Mouse (Mus musculus) thymus, adult 2 months (tissue): ENCODE measurements around the gene Cenpm.

ENCODE experiments used
- CTCF ChIP-seq: fragments of 200-500 bp; IDR thresholded peaks from 2 replicates; pipeline ENCODE4 v1.5.1; 2012; ENCODE audit warnings: mild to moderate bottlenecking, control low read depth, low read length, moderate library complexity, borderline replicate concordance; ENCODE audit not compliant: control insufficient read depth, poor library complexity, insufficient read depth; ENCODE audit errors: extremely low read depth
- POLR2A ChIP-seq: fragments of 200-500 bp; IDR thresholded peaks from 2 replicates; pipeline ENCODE4 v1.6.1; 2012; ENCODE audit warnings: mild to moderate bottlenecking, low read length, control low read depth, moderate library complexity; ENCODE audit not compliant: control insufficient read depth, poor library complexity, insufficient read depth; ENCODE audit errors: extremely low read depth

DNA sequence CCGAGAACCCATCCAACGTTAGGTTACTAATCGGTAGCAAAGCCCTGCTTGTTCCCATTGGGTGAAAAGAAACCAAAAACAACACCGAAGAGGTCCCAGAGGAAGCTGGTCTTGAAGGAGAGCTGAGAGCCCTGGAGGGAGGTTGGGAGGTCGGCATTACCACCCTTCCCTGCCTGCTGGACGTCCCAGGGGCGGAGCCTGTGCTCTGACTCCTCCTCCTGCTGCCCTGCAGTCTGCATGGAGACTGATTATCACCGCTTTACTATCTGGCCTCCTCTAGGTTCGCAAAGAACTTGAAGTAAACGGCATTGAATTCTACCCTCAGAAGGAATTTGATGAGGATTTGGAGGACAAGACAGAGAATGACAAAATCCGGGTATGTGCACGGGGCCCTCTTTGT is 41.6 kb upstream of the Cenpm start:
- TF ChIP-seq POLR2A (no peak), CTCF (no peak)
